Mouse (Mus musculus) embryonic fibroblast, embryonic 13.5 days (primary cell): ENCODE data around the gene Dchs2. TPM values are rescaled to one million over a fixed set of nuclear protein-coding genes. Genes with fewer than 3 reads are reported as not detected.

Experiments
- H3K27ac ChIP-seq: 2 replicates; pipeline ENCODE4 v1.5.1; 2012; ENCODE audit warnings: low read length, control low read depth, inconsistent platforms; ENCODE audit not compliant: insufficient read depth
- H3K4me1 ChIP-seq: 2 replicates; pipeline ENCODE4 v1.6.1; 2011; ENCODE audit warnings: low read length; ENCODE audit not compliant: control insufficient read depth, insufficient read depth
- H3K4me3 ChIP-seq: 2 replicates; pipeline ENCODE4 v1.5.1; 2011; ENCODE audit warnings: mild to moderate bottlenecking, control low read depth, low read length; ENCODE audit not compliant: insufficient read depth
- CTCF ChIP-seq: IDR thresholded peaks from 2 replicates; pipeline ENCODE4 v1.5.1; 2011; ENCODE audit warnings: mild to moderate bottlenecking, control low read depth, low read length, moderate library complexity, borderline replicate concordance; ENCODE audit not compliant: insufficient read depth
- POLR2A ChIP-seq: IDR thresholded peaks from 2 replicates; pipeline ENCODE4 v1.6.1; 2011; ENCODE audit warnings: low read depth, mild to moderate bottlenecking, control low read depth, low read length, moderate library complexity
- polyA plus RNA-seq: library from polyadenylated mRNA; stranded (reverse); fragments of >200 nt; gene quantifications from 2 replicates; pipeline ENCODE4 v1.2.4, GENCODE M21; 2011; ENCODE audit warnings: low read depth; ENCODE audit not compliant: missing spikeins, insufficient read length

The Dchs2 gene
- polyA plus RNA-seq, 1 experiment = 0.25 TPM

GRCm38 (mm10) chr3:83286975-83287405, 159.2 kb downstream of the Dchs2 start:
- Histone ChIP-seq H3K4me1 (peaks cover 5% of the 10 kb centered on the region), H3K27ac (no peak overlapping the region), H3K4me3 (peak overlapping the region; percentile 26)
- TF ChIP-seq CTCF (no peak), POLR2A (no peak)

DNA sequence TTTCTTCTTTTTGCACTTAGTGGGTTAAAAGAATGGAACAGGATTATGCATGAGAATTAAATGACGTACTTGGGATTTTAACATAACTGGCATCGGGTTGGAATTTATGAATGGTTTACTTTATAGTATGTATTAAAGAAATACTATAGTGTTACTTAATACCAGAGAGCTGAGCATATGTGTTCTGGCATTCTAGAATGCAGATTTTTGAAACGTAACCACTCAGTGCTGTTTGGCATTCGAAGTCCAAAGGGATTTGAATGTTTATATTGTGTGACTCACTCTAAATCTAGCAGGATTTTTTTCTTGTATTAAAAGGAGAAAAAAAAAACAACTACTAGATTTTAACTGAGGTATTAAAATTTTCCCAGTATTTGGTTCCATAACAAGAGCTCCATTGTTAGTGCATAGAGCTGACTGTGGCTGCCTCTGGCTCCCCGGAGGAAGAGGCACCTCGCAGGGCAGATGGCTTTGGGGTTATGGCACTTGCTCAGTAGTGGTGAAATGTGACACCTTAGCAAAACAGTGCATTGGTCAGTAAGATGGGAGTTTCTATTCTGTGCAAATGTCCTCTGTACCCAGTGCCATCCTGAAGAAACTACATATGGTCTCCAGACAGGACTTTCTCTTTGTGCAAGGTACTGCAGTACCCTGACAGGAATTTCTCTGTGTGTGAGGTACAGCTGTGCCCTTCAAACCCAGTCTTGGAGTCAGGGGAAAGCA, 160.5 kb downstream of the Dchs2 start:
- Histone ChIP-seq H3K4me3 (no peak overlapping the region), H3K27ac (no peak overlapping the region), H3K4me1 (peaks cover 5% of the 10 kb centered on the region)
- no peak for TF ChIP-seq POLR2A
- TF ChIP-seq CTCF = no peak

DNA sequence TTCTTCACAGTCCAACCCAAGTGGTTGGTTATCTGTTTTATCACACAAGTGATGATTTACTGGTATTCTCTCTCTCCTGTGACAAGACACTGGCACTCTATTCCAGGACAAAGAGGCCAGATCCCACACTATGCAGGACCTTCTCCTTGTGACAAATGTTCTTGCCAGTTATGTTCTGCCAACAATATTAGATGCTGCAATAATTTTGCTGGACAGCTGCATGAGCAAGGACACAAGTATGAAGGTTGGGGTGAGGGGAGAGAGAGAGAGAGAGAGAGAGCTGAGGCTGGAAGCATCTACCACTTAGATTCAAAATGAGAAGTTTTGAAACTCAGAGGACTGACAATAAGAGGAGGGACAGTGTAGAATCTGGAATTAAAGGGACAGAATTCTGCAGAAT, 162.7 kb downstream of the Dchs2 start:
- H3K4me1 ChIP-seq = peaks cover 5% of the 10 kb centered on the region
- H3K4me3 ChIP-seq = no peak overlapping the region
- TF ChIP-seq POLR2A (no peak), CTCF (no peak)
- H3K27ac ChIP-seq = no peak overlapping the region

GRCm38 (mm10) chr3:83290953-83291352, 163.2 kb downstream of the Dchs2 start:
- TF ChIP-seq CTCF (no peak), POLR2A (no peak)
- Histone ChIP-seq H3K4me3 (no peak overlapping the region), H3K27ac (no peak overlapping the region), H3K4me1 (peaks cover 5% of the 10 kb centered on the region)

DNA sequence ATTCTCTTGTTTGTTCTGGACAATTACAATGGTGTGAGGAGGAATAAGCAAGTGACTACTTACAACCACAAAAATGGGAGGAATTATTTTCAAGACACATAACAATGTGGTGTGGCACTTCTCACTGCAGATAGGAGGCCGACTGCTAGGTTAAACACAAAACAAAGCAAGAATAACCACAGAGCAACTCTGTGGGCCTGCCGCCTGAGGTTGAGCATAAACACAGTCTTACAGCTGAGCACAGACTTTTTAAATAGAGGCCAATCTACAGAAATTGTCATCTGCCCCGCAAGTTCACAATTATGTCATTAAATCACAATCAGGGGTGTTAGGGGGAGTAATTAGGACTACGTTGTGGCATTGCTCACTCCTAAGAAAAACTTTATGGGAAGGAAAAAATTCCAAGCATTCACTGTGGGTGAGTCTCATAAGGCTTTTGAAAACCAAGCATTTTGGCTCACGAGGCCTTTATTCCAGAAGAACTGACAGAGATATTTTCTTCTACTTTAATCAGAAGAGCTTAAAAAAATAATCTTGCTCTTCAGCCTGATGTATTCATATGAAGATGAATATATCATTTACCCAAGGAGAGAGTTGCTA, 172.1 kb downstream of the Dchs2 start:
- H3K27ac ChIP-seq = peak overlapping the region; percentile 72
- H3K4me1 ChIP-seq = peaks cover 13% of the 10 kb centered on the region
- no peak for TF ChIP-seq POLR2A
- TF ChIP-seq CTCF = no peak
- H3K4me3 ChIP-seq = no peak overlapping the region

- Histone ChIP-seq H3K27ac (no peak overlapping the region), H3K4me1 (peaks cover 13% of the 10 kb centered on the region), H3K4me3 (no peak overlapping the region)
- TF ChIP-seq CTCF = peak; percentile 16; the same call in 1 of the 2 replicates
- TF ChIP-seq POLR2A = no peak
Observed at GRCm38 (mm10) chr3:83303876-83304275, 176.1 kb downstream of the Dchs2 start.

- TF ChIP-seq CTCF (no peak), POLR2A (no peak)
- Histone ChIP-seq H3K4me3 (no peak overlapping the region), H3K27ac (no peak overlapping the region), H3K4me1 (peaks cover 3% of the 10 kb centered on the region)
Observed at GRCm38 (mm10) chr3:83345928-83346327, 218.2 kb downstream of the Dchs2 start.

DNA sequence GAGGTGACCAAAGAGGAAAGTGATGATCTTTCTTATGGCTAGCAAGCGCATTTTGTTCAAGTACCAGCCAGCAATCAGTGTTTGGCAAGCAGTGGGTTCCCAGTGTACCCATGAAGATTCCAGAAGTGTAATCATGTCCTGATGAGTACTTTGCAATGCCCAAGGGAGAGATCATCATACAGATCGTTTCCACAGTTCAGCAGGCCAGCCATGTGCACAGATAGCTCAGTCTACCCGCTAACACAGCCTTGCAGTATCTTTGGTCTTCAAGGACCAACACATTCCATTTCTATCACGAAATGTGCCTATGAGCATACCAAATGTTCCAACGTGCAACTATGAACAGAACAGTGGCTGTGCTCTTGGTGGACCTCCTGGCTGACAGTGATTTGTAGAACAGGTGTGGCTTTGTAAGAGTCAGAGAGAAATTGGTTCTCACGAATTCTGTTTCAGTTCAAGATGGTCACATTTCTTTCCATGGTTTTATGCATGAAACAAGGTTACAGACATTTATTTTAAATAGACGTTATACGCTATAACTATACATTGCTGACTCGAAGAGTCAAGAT, 240.8 kb downstream of the Dchs2 start:
- no peak overlapping the region for H3K4me3 ChIP-seq
- no peak overlapping the region for H3K27ac ChIP-seq
- TF ChIP-seq POLR2A (no peak), CTCF (no peak)
- H3K4me1 ChIP-seq = no peaks in the 10 kb centered on the region

DNA sequence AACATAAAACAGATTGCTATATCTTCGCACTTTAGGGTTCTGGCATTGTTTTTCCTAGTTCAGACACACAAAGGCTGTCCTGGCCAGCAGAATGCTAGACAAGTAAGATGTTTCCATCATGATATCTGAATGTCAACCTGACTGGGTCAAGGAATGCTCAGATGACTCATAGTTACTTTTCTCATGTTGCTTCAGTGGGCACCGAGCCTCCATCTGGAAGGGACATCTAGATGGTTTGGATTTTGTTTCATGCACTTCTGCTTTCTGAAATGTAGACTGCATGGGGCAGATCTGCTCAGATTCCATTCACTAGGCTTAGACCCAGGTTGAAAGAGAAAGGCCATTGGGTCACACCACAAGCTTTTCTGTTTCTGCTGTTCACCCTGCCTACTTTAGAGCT, 242.1 kb downstream of the Dchs2 start:
- H3K4me1 ChIP-seq = no peaks in the 10 kb centered on the region
- TF ChIP-seq CTCF (no peak), POLR2A (no peak)
- no peak overlapping the region for H3K4me3 ChIP-seq
- no peak overlapping the region for H3K27ac ChIP-seq

DNA sequence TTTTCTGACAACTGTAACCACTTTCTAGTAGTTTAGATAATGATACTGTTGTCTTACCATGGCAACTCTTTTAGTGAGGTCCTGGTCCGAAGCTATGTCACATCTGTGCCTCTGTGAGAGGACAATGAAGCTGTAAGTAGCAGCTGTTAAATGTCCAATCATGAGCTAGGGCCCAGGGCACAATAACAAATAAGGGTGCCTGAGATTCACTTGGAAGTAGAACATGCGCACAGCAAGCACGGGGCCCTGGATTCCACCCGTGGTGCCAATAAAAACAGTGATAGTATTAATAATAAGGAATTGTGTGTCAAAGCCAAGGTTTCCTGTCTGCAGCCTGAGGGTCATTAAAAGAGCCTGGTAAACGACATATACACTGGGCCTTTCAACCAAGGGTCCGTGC, 246.6 kb downstream of the Dchs2 start:
- TF ChIP-seq POLR2A (no peak), CTCF (no peak)
- Histone ChIP-seq H3K4me3 (no peak overlapping the region), H3K27ac (no peak overlapping the region), H3K4me1 (no peaks in the 10 kb centered on the region)
